Mouse (Mus musculus) frontal cortex, postnatal 10 days (tissue): ENCODE data around the gene Egln2.
A peak's percentile ranks its signal among the peaks of the same experiment; 100 is the strongest.

ENCODE experiments used
- DNase-seq, 2 experiments: peaks; one replicate each; pipeline ENCODE4 v3.0.0; 2022; ENCODE audit warnings: low spot score in 2 of 2, mixed read lengths in 1 of 2

Gene Egln2

DNA sequence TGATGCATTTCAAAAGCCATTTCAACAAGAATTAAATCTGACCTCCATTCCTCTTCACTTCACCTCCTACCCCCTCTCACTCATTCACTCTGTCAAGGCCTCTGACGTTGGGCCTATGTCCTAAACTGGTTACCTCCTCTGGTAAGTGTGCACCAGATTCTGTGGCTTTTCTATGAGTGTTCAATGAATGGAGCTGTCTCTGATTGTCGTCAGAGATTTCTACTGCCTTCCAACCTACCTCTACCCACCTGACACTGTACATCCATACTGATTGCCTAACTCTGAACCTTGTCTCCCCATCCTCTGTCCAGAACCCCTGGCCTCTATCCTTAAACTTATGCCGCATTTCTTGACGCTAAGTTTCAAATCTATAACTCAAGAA lies 11.3 kb upstream of the Egln2 start:
- no peak for DNase-seq

DNA sequence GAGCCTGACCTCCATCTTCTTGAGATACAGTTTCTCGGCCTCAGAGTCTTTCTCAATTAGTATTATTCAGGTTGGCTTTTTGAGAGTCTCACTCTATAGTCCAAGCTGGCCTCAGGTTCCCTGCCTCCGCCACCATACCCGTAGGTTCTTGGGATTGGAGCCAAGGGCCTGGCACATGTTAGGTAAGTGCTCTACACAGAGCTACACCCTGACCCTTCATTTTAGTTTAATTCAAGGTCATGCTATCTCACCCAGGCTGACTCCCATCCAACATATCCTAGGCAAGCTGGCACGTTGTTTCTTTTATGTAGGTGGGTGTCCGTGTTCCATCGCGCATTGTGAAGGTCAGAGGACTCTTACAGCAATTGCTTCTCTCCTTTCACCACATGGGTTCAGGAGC lies 8.3 kb upstream of the Egln2 start:
- no peak for DNase-seq

DNA sequence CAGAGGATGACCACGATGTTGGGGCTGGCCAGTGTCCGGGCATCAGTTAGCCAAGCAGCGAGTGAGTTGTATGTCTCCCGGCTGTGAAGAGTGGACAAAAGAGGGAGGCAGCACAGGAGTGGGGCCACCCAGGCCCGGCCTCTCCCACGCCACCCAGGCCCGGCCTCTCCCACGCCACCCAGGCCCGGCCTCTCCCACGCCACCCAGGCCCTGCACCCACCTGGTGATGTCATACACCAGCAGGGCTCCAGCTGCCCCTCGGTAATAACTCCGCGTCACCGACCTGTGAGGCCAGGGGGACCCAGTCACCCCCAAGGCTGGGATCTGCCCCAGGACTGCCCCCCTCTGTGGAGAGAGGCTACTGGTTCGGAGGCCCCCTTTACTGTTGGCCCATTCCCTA lies 7.9 kb upstream of the Egln2 start:
- DNase-seq = no peak

DNA sequence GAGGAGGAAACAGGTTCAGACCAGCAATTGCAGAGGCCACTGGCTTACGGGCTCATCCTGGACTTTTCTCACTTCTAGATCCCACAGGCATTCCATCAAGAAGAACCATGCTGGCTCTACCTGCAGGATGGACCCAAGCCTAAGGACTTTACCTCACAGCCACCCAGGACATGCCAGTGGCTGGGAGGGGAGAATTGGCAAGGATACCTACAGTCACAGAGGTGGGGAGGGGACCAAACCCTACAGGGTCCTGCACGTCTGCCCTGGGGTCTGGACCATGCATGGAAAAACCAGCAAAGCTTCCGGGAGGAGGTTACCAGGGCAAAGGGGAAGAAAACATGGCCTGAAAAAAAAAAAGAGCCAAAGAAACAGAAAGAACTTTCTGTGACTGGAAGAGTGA lies 4.4 kb upstream of the Egln2 start:
- no peak for DNase-seq

DNA sequence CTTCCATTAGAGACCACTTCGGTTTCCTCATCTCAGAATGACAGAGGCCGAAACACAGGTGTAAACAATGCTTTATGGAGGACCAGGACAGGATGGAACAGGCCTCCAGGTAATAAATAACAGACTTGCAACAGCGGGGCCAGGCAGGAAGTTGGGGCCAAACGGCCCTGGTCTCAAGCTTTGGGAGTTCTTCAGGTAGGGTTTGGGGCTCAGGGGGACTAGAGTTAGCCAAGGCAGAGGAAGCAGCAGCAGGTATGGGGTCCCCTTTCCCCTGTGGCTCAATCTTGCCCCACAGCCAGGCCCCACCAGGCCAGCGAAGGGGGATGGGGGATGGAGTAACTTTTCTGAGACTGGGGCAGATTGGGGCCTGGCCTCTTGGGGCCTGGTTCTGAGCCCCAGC lies 1.8 kb upstream of the Egln2 start:
- no peak for DNase-seq

DNA sequence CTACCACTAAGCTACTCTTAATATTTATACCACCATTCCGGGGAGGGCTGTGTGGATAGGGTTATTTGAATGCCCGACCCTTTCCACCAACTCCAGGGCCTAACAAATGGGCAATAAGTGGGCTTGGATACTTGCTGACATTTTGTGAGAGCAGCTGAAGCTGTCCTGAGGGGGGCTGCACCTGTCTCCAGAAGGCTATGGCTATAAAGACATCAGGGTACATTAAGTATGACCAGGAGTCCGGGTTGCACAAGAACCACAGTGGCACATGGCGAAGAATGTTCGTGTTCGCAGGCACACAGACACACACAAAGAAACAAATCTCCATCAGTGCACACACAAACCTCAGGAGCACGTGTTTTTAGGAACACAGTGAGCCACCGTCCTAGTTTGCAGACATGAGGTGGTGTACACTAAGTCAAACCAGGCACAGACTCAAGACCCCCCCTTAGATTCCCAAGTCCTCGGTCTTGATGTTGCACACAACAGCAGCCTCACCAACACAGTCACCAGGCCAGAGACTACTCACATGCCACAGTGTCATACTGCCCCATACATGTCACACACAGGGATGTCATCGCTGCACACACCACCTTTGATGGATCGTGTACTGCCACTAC lies 983 bp upstream of the Egln2 start:
- DNase-seq = no peak

DNA sequence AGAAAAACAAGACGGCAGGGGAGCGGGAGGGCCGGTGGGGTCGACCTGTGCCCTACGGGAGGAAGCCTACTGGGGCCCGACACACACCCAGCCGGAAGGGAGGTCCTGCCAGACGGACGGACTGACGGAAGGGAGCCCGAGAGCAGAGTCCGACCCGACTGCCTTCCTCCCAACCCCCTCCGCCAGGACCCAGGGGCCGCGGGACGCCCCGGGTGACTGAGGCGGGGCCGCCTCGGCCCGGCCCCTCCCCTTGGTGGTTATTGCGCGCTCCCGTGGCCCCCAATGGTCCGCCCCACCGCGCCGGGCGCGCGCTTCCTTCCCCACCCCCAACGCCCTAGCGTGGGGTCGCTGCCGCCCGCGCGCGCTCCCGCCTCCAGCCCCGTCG lies 381 bp downstream of the Egln2 start:
- peak; percentile 76 to 81 for DNase-seq

DNA sequence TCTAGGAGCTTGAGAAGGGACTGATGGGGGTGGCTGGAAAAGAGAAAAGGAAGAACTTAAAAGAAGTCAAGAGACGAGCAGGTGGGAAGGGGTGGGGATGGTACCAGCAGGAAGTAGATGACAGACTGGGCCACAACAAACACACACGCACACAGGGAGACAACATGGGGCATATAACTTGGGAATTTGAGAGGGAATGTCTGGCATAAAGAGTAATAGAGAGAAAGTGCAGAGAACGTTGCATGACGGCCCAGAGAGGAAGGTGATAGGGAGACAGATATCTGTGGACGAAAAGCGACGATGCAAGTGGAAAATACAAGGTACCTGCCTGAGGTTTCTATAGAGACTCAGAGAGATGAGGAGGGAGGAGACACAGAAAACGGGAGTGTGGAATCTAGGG lies 906 bp downstream of the Egln2 start:
- no peak for DNase-seq

DNA sequence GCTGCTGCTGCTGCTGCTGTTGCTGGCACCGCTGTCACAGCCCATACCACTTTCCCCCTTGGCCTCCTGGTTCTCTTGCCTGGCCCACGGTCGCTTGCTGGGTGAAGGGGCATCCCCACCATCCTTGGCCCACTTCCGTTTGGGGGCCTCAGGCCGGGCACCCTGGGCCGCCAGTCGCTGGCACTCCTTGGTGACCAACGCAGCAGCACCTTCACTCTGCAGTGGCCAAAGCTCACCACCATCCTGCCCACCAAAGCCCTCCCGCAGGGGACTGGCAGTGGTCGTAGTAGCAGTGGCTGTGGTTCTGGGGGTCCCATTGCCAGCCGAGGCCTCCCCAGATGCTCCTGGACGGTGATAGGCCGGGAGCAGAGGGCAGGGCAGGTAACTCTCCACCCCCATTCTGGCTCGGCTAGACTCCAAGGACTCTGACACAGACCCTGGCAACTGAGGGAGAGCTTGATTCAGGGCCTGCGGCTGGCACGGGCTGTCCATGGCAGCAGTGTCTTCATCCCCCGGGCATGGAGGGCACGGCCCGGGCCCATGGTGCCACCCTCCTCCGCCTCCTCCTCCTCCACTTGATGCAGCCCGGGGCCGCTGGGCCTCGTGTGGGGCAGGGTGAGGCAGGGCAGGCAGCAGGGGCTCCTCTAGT lies 1.5 kb downstream of the Egln2 start:
- DNase-seq = no peak

DNA sequence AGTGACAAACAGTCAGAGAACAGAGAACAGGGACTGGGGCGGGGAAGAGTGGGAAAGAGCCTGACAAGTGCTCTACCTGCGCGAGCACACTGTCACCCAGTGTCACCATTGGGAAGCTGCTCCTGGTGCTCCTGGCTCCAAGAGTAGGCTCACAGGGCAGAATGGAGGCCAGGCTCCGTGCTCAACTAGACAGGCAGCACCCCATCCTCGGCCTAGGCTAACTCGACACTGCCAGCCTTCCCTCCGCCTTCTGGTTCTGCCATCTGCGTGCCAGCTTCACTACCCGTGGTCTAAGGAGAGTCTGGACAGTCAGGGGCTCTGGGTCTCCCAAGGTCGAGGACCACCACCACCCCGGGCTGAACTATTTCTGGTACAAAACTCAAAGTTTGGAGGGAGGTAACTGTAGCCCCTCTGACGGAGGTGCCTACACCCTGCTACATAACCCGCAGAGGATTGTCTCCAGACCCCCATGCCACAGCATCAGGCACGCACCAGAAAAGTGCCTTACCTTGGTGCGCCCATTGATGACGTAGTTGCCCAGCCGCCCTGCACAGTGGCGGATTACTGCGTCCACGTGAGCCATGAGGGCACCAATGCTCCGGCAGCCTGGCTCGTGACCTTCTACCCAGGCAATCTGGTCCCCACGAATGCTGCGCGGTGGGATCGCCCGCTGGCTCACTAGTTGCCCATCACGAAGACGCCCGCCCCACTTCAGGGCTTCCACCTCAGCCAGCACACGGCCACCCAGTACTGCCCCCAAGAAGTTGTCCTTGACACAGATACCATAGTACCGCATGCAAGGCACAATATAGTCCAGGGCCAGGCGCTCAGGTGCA lies 2.3 kb downstream of the Egln2 start:
- no peak for DNase-seq

DNA sequence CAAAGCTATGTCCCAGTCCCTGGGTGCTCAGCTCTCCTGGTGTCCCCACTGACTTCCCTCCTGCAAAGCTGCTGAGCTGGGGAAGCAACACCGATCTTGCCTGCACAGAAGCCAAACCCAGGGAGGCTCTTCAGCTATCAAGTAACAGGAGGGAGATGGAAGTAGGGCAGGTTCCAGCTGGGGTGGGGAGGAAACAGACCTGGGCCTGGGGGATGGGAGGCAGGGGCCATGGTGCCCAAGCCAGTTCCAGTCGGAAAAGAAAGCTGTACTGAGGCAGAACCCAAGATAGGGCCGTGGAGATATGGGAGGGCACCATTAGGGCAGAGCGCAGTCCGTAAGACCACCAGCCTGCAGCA lies 3.2 kb downstream of the Egln2 start:
- no peak for DNase-seq

DNA sequence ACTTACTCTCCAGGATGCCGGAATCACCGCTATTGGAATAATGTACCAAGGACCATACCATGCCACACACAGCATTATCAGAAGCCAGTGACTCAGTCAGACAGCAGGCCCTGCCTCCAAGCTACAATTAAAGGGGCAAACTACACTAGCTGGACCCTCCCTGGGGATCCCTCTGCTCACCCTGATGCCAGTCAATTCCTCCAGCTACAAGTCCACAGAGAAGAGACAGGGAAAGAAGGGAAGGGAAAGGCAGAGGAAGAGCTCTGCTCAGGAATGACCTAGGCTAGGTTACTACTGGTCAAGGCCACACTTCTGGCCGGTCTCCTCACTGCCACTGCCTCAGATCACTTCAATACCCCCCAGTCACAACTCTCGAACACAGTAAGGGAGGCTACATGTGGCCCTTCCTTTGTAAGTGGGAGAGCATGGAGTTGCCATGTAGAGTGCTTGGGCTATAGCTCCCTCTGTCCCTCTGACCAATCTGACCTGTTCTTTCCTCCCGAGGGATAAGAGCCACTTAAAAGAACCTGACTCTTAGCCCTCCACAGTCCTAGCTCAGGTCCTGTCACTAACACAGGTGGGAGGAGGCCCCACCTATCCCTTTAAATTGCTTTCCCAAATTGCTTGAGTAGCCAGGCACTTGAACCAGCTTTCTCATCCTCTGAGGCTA lies 3.7 kb downstream of the Egln2 start:
- DNase-seq = no peak

DNA sequence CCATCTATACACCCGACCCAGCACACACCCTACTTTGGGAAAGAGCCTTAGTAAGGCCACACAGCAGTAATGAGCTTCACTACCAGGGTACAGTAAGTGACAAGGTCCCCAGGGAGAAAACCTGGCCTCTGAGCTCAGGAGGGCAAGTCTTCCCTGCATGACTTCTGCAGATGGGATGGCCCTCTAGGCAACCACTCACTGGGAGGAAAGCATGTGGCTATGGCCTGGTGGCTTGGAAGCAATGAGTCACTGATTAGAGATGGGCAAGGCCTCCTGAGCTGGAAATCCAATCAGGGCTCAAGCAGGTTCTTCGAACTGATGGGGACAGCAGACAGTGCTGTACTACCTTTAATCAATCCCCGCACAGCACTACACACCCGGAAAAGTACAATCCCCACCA lies 4.9 kb downstream of the Egln2 start:
- no peak for DNase-seq

DNA sequence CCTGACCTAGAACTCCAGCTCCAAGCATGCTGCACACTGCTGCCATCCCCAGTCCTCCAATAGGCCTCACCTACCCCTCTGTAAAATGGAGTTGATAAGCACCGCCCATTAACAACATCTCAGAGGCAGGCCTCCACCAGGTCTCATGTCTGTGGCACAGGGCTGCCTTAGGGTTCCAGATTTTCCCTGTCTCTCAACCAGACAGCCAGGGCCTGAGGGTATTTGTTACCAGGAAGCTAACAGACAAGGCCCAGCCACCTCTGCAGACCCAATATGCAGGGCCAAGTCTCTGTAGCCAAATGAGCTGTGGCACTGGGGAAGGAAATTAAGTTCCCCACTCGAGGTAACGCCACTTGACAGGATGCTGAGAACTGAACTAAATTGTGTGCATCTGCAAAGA lies 5.7 kb downstream of the Egln2 start:
- no peak for DNase-seq

DNA sequence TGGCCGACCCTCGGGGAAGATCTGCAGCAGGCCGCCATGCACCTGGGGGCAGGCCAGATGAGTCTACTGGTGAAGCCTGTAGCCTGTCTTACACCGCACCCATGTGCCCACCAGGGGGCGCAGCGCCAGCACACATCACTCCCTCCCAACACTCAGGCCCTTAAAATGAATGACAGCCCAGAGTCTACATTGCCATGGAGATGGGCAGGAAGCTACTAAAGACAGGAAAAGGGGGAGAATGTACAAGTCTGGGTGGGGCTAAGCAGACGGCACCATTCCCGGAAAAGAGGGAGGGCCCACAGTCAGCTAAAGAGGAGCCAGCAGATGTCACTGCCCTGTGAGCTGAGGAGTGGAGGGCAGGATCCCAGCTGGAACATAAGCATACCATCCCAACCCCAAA lies 6.7 kb downstream of the Egln2 start:
- DNase-seq = peak; percentile 85 to 93

DNA sequence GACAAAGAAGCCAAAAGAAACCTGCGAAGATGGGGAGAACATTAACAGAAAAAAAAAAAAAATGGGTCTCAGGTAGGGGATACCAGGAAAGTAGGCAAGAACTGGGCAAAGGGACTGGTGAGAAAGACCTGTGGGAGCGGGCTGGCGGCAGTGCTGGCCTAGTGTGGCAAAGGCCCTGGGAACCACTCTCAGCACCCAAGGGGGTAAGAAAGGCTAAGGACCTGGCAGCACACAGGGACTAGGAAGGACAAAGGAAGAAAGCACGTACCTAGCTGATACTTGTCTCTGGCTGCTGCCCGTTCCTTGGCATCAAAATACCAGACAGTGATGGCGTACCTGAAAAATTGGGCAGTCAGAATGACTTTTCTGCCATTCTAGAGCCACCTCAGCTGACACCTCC lies 7.3 kb downstream of the Egln2 start:
- no peak for DNase-seq

DNA sequence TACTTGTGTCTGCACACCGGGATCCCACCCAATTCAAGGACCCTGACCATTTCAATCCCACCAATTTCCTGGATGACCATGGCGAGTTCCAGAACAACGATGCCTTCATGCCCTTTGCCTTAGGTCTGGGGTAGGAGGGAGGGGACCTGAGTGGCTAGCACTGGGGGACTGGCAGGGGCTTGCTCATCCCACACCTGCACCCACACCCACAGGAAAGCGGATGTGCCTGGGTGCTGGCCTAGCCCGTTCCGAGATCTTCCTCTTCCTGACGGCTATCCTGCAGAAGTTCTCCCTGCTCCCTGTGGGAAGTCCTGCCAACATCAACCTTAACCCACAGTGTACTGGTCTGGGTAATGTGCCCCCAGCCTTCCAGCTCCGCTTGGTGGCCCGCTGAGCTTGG lies 8.4 kb downstream of the Egln2 start:
- peak in 1 of 2 experiments; percentile 19 for DNase-seq

DNA sequence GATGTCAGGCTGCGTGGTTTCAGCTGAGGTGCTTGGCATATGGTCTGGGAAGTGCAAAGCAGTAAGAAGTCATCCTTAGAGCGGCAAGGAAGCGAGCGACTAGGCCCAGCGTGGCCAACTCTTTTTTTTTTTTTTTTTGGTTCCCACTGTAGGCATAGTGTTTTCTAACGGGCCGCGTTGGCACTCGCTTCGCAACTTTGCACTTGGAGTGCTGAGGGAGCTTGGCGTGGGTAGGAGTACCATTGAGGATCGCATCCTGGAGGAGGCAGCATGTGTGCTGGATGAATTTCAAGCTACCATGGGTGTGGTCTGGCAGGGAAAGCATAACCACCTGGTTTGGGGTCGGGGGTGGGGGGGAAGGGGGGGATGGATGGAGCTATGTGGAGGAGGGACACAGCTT lies 10.6 kb downstream of the Egln2 start:
- no peak for DNase-seq

DNA sequence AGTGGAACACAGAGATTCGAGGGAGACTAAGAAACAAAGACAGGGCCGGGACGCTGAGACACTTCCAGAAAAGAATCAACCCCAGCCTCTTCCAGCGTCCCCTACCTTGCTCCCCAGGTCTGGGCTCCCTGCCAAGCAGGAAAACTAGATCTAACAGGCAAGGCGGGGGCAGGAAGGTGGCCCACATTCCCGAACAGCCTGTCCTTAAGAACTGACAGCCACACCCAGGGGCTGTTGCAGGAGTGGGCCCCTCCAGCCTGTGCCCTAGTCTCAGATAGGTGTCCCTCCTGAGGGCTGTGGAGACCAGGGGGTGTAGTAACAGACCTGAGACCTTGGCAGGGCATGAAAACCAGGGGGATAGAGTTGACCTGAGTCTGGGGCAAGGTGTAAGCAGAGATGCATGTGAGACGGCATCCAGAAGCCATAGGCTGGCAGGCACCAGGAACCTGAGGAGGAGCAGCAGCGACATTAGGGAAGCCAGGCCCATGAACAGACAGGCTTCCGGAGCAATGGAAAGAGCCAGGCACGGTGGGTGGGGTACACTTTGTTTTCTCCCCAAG lies 13.3 kb downstream of the Egln2 start, which contains the start of gene Cyp2t4:
TSS of gene Cyp2t4 (plus strand) at position 510 of the 560 bp plus-strand sequence.
- no peak for DNase-seq

DNA sequence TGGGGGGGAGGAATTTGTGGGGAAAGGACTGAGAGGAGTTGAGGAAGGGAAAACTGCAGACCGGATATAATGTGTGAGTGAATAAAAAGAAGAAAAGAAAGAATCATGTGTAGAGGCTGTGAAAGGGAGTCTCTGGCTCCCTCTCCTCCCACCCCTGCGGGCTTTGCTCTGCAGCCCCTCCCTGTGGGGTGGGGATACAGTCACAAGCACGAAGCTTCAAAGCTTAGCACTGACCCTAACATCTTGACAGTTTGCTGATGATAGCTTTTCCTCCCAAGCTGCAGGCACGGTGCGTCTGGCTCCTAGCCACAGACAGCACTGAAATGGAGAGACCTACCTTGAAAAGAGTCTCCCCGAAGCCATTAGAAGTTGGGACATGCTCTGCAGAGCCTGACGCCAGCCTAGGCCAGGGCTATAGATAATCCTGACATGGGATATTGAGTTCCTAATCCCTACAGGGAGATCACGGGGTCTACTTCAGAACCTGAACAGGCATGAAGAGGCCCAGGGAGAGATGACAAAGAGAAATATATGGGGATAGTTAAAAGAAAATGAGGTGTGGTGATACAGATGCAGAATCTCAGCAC lies 30.1 kb downstream of the Egln2 start:
- DNase-seq = no peak

DNA sequence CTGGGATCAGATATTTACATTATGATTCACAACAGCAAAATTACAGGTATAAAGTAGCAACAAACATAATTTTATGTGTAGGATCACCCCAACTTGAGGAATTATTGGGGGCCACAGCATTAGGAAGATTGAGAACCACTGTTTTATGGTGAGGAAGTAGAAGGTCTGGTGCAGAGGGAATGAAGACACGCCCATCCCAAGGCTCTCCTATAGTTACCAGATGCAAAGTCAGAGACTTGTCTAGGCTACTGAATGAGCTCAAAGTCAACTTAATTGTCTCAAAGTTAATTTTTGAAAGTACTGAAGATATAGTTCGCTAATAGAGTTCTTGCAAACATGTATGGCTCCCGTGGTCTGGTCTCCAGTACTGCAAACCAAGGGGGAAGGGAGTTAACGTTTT lies 32.8 kb downstream of the Egln2 start:
- DNase-seq = no peak

DNA sequence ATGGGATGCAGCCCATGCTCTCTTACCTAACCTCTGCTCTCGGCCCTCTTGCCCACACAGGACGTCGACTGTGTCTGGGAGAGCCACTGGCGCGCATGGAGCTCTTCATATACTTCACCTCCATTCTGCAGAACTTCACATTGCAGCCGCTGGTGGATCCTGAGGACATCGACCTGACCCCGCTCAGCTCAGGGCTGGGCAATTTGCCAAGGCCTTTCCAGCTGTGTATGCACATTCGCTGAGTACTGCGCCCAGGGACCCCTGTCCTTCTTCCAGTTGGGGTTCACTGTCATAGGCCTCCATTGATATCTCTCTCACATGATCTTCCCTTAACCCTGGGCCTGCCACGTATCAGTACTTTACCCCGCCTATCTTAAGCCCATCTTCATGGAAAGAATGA lies 33.4 kb downstream of the Egln2 start:
- no peak for DNase-seq
